Mouse (Mus musculus) hematopoietic stem cell, adult 5-6 weeks (primary cell): ENCODE data around the gene Rpl27. TPM values are rescaled to one million over a fixed set of nuclear protein-coding genes. Genes with fewer than 3 reads are reported as not detected.
"Not testable (repeated sequence)": the region's sequence is repeated elsewhere in the genome, so short reads cannot be mapped to it uniquely, and the experiment has no call there.

Experiments used
- ATAC-seq, 2 experiments: fragments of 125-278 bp in 1 of 2; replicated peaks in 1 of 2; 2 replicates each; pipeline ENCODE4 v1.8.0; 2016 to 2017; ENCODE audit warnings: inconsistent platforms in 2 of 2, mild to moderate bottlenecking in 2 of 2, moderate number of reproducible peaks in 2 of 2, low read depth in 1 of 2, moderate TSS enrichment in 1 of 2; ENCODE audit not compliant: low FRiP score in 2 of 2, poor library complexity in 2 of 2, severe bottlenecking in 2 of 2, insufficient read depth in 1 of 2, low TSS enrichment in 1 of 2
- total RNA-seq: library from RNA; stranded (forward); fragments of 172-1452, 232-1000 nt; gene quantifications from 2 replicates; pipeline ENCODE4 v1.2.3, GENCODE M21; 2017

The Rpl27 gene
- total RNA-seq, 1 experiment from 2014 or later = 4,983 TPM

DNA sequence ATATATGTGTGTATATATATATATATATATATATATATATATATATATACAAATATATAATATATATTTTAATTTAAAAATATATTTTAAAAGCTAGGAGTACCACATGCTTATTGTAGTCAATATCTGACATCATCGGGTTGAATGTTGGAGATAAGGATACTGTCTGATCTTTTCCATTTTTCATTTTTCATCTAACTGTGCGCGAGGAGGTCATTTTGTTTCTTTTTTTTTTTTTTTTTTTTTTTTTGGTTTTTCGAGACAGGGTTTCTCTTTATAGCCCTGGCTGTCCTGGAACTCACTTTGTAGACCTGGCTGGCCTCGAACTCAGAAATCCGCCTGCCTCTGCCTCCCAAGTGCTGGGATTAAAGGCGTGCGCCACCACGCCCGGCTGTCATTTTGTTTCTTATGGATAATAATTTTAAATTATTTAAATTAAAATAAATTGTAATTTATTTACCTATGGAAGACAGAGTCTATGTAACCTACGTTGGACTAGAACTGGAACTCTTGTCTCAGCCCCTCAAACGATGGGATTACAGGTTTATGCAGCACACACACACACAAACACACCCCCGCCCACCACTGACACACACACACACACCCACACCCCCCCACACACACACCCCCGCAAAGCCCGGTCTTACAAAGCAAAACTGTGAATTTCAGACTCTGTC, 510 bp upstream of the Rpl27 start:
- not testable (repeated sequence) for ATAC-seq

- ATAC-seq = no peak
These were observed 662 bp downstream of the Rpl27 start for GRCm38 (mm10) chr11:101442760-101443159.

GRCm38 (mm10) chr11:101446319-101446718, 4.2 kb downstream of the Rpl27 start:
- no peak for ATAC-seq

GRCm38 (mm10) chr11:101446860-101447259, 4.8 kb downstream of the Rpl27 start:
- not testable (repeated sequence) for ATAC-seq

DNA sequence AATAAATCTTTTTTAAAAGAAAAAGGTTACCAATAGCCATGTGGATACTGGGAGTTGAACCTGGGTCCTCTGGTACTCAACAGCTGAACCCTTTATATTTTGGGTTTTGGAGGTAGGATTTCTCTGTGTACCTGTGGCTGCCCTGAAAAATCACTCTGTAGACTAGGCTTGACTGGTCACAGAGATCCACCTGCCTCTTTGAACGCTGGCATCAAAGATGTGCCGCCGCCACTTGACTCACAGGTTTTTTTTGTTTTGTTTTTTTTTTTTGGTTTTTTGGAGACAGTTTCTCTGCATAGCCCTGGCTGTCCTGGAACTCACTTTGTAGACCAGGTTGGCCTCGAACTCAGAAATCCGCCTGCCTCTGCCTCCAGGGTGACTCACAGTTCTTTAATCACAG, 5.7 kb downstream of the Rpl27 start:
- no peak for ATAC-seq

DNA sequence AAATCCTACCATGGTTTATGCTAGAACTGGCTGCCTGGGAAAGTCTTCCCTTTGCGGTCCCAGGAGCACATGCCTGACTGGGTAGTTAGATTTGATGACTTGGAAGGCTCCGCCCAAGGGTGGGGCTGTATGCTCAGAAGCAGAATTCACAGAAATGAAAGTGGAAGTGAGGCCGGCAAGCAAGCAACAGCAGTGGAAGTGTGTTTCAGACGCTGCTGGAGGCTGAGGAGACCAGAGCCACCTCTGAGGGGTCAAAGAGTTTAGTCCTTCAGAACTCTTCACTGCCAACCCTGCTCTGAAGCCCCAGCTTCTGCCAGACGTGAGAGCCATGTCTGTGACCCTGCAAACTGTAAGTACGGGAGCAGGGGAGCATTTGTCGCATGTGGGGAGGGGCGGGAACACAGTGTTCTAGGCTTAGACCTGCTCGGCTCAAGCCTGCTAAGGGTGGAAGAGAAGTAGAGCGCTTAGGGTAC, 6.2 kb downstream of the Rpl27 start, which contains the start of gene Ifi35:
Gene Ifi35, plus strand, starts transcription at position 134 of the 473 bp plus-strand sequence.
- peak; percentile 94 for ATAC-seq

GRCm38 (mm10) chr11:101448899-101449298, 6.8 kb downstream of the Rpl27 start:
- ATAC-seq = peak in 1 of 2 experiments; percentile 33; a peak in 1 of 4 replicates

GRCm38 (mm10) chr11:101449596-101449995, 7.5 kb downstream of the Rpl27 start:
- ATAC-seq = not testable (repeated sequence)

- peak in 1 of 2 experiments; percentile 25; a peak in 1 of 4 replicates for ATAC-seq
These were observed 8.3 kb downstream of the Rpl27 start for GRCm38 (mm10) chr11:101450394-101450793.

DNA sequence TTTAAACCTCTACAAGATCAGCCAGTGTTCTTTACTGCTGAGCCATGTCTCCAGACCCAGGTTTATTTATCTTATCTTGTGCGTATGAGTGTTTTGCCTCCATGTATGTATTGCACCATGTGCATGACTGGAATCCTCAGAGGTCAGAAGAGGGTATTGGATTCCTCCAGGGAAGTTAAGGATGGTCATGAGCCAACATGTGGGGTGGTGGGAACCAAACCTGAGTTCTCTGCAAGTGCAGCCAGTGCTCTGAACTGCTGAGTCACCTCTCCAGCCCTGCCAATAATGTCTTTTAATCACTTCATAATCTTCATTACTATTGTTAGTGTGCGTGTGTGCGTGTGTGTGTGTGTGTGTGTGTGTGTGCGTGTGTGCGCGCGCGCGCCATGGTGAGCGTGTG, 9.4 kb downstream of the Rpl27 start:
- ATAC-seq = no peak

DNA sequence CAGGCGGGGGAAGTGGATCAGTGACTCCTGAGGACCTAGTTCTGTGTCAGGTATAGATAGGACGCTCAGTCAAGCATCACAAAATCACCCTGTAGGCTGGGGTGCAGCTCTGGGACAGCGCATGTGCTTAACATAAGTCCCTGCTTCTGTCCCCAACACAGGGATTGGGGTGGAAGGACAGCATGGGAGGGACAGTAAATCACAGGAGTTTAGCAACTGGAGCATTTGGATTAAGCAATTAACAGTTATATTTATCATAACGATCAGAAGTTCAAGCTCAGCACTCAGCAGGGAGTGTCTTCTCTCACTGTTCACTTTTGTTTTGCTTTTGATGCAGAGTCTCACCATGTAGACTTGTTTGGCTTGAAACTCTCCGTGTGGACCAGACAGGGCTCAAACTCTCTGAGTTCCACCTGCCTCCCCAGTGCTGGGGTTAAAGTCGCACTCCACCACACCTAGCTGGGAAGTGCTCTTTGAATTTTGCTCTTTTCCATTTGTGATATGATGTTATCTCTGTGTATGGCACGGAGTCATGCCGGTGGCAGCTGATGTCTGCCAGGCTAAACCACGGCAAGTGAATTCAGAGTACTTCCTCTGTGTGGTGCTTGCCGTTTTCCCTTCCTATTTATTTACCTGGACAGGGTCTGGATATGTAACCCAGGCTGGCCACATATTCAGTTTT, 10.1 kb downstream of the Rpl27 start:
- ATAC-seq = no peak

GRCm38 (mm10) chr11:101454702-101455101, 12.6 kb downstream of the Rpl27 start:
- no peak for ATAC-seq

DNA sequence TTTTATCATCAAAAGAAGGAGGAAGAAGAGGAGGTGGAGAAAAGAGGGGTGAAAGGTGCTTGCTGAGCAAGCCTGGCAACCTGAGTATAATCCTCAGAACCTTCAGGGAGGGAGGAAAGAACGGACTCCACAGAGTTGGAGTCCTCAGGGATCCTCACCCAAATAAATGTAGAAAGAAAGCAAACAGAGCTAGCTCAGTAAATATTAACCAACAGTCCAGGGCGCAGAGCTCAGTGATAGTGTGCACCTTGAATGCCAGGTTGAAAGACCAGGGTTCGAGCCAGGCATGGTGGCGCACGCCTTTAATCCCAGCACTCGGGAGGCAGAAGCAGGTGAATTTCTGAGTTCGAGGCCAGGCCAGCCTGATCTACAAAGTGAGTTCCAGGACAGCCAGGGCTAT, 13.5 kb downstream of the Rpl27 start:
- no peak for ATAC-seq

GRCm38 (mm10) chr11:101457631-101458030, 15.5 kb downstream of the Rpl27 start:
- no peak for ATAC-seq

GRCm38 (mm10) chr11:101458217-101458616, 16.1 kb downstream of the Rpl27 start:
- ATAC-seq = 0 out of 4 replicates have a peak, but pooled peaks of 1 of the 2 experiments have one; percentile 5

DNA sequence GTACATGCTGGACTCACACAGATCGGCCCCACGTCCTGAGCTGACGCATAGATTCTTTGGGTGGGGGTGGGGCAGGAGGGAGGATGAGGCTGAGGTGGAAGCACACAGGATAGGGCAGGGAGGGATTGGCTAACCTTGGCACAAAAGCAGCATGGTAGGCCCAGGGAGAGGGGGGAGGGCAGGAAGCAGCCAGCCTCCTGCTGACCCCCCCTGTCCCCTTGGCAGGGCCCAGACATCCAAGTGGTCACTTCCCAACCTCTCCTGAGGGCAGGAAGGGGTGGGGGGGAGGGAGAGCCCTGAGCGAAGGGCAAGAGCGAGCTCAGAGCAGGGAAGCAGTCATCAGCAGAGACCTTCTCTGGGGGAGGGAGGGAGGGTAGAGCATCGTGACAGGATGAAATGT, 17.6 kb downstream of the Rpl27 start:
- no peak for ATAC-seq

DNA sequence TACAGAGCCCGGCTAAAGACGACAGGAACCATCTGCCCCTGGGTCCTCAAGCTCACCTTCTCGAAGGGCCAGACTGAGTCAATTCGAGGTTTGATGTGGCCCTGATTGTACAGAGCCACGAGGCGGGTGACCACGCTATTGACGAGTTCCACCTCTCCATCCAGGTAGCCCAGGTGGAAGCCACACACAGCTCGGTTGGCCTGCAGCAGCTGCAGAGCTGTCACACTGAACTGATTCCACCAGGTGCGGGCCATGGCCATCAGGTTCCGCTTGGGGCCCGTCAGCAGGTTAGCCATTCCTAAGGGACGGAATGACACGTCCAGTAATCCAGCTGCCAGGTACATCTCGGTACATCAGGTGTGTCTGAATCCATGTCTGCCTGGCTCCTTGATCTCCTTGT, 18.2 kb downstream of the Rpl27 start:
- no peak for ATAC-seq

- ATAC-seq = no peak
These were observed 20.0 kb downstream of the Rpl27 start for GRCm38 (mm10) chr11:101462141-101462540.
